Mouse (Mus musculus): Measurements from ENCODE around the gene Map1lc3a.

DNA sequence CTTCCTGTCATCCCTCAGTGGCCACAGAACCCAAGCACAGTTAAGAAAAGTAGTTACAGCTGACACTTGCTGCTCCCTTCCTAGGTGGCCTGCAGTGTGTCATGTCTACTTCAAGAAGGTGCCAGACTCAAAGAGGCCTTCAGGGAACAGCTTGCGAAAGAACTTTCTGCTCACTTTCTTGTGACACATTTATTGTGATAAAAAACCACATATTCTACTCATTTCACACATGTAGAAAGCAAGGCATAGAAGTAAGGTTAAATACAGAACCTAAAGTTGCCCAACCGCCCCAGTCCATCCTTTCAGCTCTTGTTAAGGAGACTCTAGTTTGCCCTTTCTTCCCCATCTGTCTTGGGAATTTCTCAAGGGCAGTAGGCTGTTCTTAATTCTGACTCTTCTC, 42.5 kb downstream of the Map1lc3a start:
- no peak for TF ChIP-seq EP300 (IDR thresholded peaks at IDR 0.05; ENCODE audit: insufficient read depth, low read depth, low read length)
- TF ChIP-seq CTCF (IDR thresholded peaks at IDR 0.05; ENCODE audit: low read depth, low read length) = no peak
